Mouse (Mus musculus) CH12.LX (cell line): Measurements from ENCODE around the gene Hmgn3. TPM values are rescaled to one million over a fixed set of nuclear protein-coding genes. Genes with fewer than 3 reads are reported as not detected.

Experiments
- DNase-seq: peaks from one replicate; pipeline ENCODE4 v3.0.0-alpha.2; 2013; ENCODE audit errors: extremely low read depth
- H3K27ac ChIP-seq: 2 replicates; pipeline ENCODE4 v1.5.1; 2012; ENCODE audit warnings: low read depth, mild to moderate bottlenecking, control low read depth, moderate library complexity; ENCODE audit not compliant: insufficient read depth
- H3K27me3 ChIP-seq: replicated peaks from 2 replicates; pipeline ENCODE3; 2012; ENCODE audit warnings: inconsistent platforms
- H3K36me3 ChIP-seq, 2 experiments: replicated peaks in 1 of 2; 2 replicates each; pipeline versions ENCODE3 to v1.6.1; 2012; ENCODE audit warnings: inconsistent platforms in 1 of 2, low read length in 1 of 2, mild to moderate bottlenecking in 1 of 2, mixed read lengths in 1 of 2, moderate library complexity in 1 of 2; ENCODE audit not compliant: control insufficient read depth in 1 of 2, insufficient read depth in 1 of 2
- H3K4me1 ChIP-seq, 2 experiments: 2 replicates each; pipeline ENCODE4 v1.6.1; 2012; ENCODE audit warnings: inconsistent platforms in 1 of 2, moderate library complexity in 1 of 2; ENCODE audit not compliant: insufficient read depth in 2 of 2, control insufficient read depth in 1 of 2
- H3K4me2 ChIP-seq: 2 replicates; pipeline ENCODE4 v1.6.1; 2012; ENCODE audit warnings: low read depth, mild to moderate bottlenecking, control low read depth; ENCODE audit not compliant: poor library complexity, insufficient read depth, severe bottlenecking
- H3K4me3 ChIP-seq, 3 experiments: fragments of 150-350 bp in 1 of 3; sonication (generic) in 1 of 3; replicated peaks in 1 of 3; 2 replicates each; pipeline versions ENCODE3 to v1.5.1; 2011 to 2012; ENCODE audit warnings: low read depth in 2 of 3, low read length in 2 of 3, mild to moderate bottlenecking in 2 of 3, moderate library complexity in 2 of 3, control low read depth in 1 of 3, improper control_type of control experiment in 1 of 3, inconsistent platforms in 1 of 3, mixed read lengths in 1 of 3; ENCODE audit not compliant: poor library complexity in 1 of 3
- H3K79me2 ChIP-seq: replicated peaks from 2 replicates; pipeline ENCODE4 v1.6.1; 2012; ENCODE audit warnings: mild to moderate bottlenecking, moderate library complexity; ENCODE audit not compliant: control insufficient read depth, poor library complexity, insufficient read depth, severe bottlenecking; ENCODE audit errors: extremely low read depth
- H3K9ac ChIP-seq: 2 replicates; pipeline ENCODE4 v1.6.1; 2012; ENCODE audit warnings: low read depth, mild to moderate bottlenecking, control low read depth, moderate library complexity; ENCODE audit not compliant: insufficient read depth
- H3K9me3 ChIP-seq: replicated peaks from 2 replicates; pipeline ENCODE3; 2012; ENCODE audit warnings: low read length, inconsistent platforms, mixed read lengths
- BHLHE40 ChIP-seq: IDR thresholded peaks from 2 replicates; pipeline ENCODE4 v1.6.1; 2011; ENCODE audit warnings: mild to moderate bottlenecking, low read depth, low read length, improper control_type of control experiment
- CHD2 ChIP-seq: IDR thresholded peaks from 2 replicates; pipeline ENCODE4 v1.6.1; 2011; ENCODE audit warnings: low read length, improper control_type of control experiment
- CTCF ChIP-seq, 2 experiments: IDR thresholded peaks in 1 of 2; conservative IDR thresholded peaks in 1 of 2; 2 replicates each; pipeline ENCODE4 v1.5.1; 2011 to 2012; ENCODE audit warnings: low read depth in 2 of 2, low read length in 2 of 2, improper control_type of control experiment in 1 of 2, inconsistent platforms in 1 of 2, mild to moderate bottlenecking in 1 of 2, moderate library complexity in 1 of 2
- ELF1 ChIP-seq: IDR thresholded peaks from 2 replicates; pipeline ENCODE4 v1.6.1; 2014; ENCODE audit warnings: low read depth, mild to moderate bottlenecking, inconsistent platforms, low read length, improper control_type of control experiment
- EP300 ChIP-seq: IDR thresholded peaks from 2 replicates; pipeline ENCODE4 v1.6.1; 2011; ENCODE audit warnings: low read length, improper control_type of control experiment
- GABPA ChIP-seq: IDR thresholded peaks from 2 replicates; pipeline ENCODE4 v1.6.1; 2012; ENCODE audit warnings: low read depth, low read length, improper control_type of control experiment, inconsistent platforms; ENCODE audit not compliant: insufficient replicate concordance
- IRF4 ChIP-seq: IDR thresholded peaks from 2 replicates; pipeline ENCODE4 v1.6.1; 2014; ENCODE audit warnings: low read depth, mild to moderate bottlenecking, inconsistent platforms, low read length, improper control_type of control experiment
- KAT2A ChIP-seq: IDR thresholded peaks from 2 replicates; pipeline ENCODE4 v1.6.1; 2012; ENCODE audit warnings: low read length, improper control_type of control experiment, inconsistent platforms; ENCODE audit not compliant: insufficient replicate concordance
- MAX ChIP-seq: IDR thresholded peaks from 2 replicates; pipeline ENCODE4 v1.6.1; 2011; ENCODE audit warnings: low read length, improper control_type of control experiment
- MEF2A ChIP-seq: IDR thresholded peaks from 2 replicates; pipeline ENCODE4 v1.6.1; 2014; ENCODE audit warnings: low read depth, mild to moderate bottlenecking, inconsistent platforms, low read length, improper control_type of control experiment, borderline replicate concordance
- MXI1 ChIP-seq: IDR thresholded peaks from 2 replicates; pipeline ENCODE4 v1.6.1; 2011; ENCODE audit warnings: mild to moderate bottlenecking, low read depth, low read length, improper control_type of control experiment
- PAX5 ChIP-seq: IDR thresholded peaks from 2 replicates; pipeline ENCODE4 v1.6.1; 2012; ENCODE audit warnings: low read length, inconsistent platforms, mixed read lengths
- POLR2AphosphoS2 ChIP-seq: IDR thresholded peaks from 2 replicates; pipeline ENCODE4 v1.6.1; 2011; ENCODE audit warnings: low read depth, low read length, improper control_type of control experiment
- RAD21 ChIP-seq: IDR thresholded peaks from 2 replicates; pipeline ENCODE4 v1.6.1; 2011; ENCODE audit warnings: low read depth, mild to moderate bottlenecking, low read length, improper control_type of control experiment, moderate library complexity
- SIN3A ChIP-seq: IDR thresholded peaks from 2 replicates; pipeline ENCODE4 v1.6.1; 2012; ENCODE audit warnings: low read length, improper control_type of control experiment, inconsistent platforms
- SMC3 ChIP-seq: IDR thresholded peaks from 2 replicates; pipeline ENCODE4 v1.6.1; 2011; ENCODE audit warnings: low read depth, low read length, improper control_type of control experiment
- TBP ChIP-seq: conservative IDR thresholded peaks from 2 replicates; pipeline ENCODE4 v1.6.1; 2011; ENCODE audit warnings: low read depth, low read length, improper control_type of control experiment
- USF1 ChIP-seq: IDR thresholded peaks from 2 replicates; pipeline ENCODE4 v1.6.1; 2014; ENCODE audit warnings: low read depth, mild to moderate bottlenecking, inconsistent platforms, low read length, improper control_type of control experiment
- USF2 ChIP-seq: conservative IDR thresholded peaks from 2 replicates; pipeline ENCODE4 v1.6.1; 2011; ENCODE audit warnings: low read depth, low read length, improper control_type of control experiment
- ZC3H11A ChIP-seq: IDR thresholded peaks from 2 replicates; pipeline ENCODE4 v1.6.1; 2012; ENCODE audit warnings: low read depth, mild to moderate bottlenecking, inconsistent platforms, low read length, improper control_type of control experiment
- ZMIZ1 ChIP-seq: IDR thresholded peaks from 2 replicates; pipeline ENCODE4 v1.6.1; 2012; ENCODE audit warnings: low read depth, mild to moderate bottlenecking, inconsistent platforms, low read length, improper control_type of control experiment
- ZNF384 ChIP-seq: IDR thresholded peaks from 2 replicates; pipeline ENCODE4 v1.6.1; 2012; ENCODE audit warnings: low read depth, low read length, improper control_type of control experiment, inconsistent platforms
- dilution Hi-C: fragments of 300-500 bp; cut with MboI; formaldehyde crosslinking; loops from 2 replicates; pipeline ENCODE4 v1.14.3; 2020; ENCODE audit warnings: low sequenced_read_pairs; ENCODE audit not compliant: extremely low pct_unique_long_range_greater_than_20kb, extremely low pct_ligation_motif_present
- in situ Hi-C: fragments of 300-500 bp; cut with MboI; formaldehyde crosslinking; loops from 3 replicates; pipeline ENCODE4 v1.14.3; 2019; ENCODE audit warnings: low sequenced_read_pairs, low pct_ligation_motif_present, low pct_unique_long_range_greater_than_20kb, mixed read lengths
- polyA plus RNA-seq: library from polyadenylated mRNA; unstranded; fragments of >175 nt; gene quantifications from 2 replicates; pipeline ENCODE4 v1.2.1, GENCODE M21; 2012; ENCODE audit warnings: low read depth; ENCODE audit not compliant: insufficient read length
- total RNA-seq, 2 experiments: library from RNA; depleted of rRNA; stranded (reverse); fragments of 300-350 nt in 1 of 2; fragments of >200 nt in 1 of 2; gene quantifications; 2 replicates each; pipeline ENCODE4 v1.2.3; 2012 to 2014

Gene Hmgn3
- total and polyA plus RNA-seq, 3 experiments = 50.8 to 167 (median 121) TPM

- no peak for TF ChIP-seq KAT2A
- no peak for TF ChIP-seq ZNF384
- no peak for TF ChIP-seq TBP
- no peak for TF ChIP-seq SIN3A
- TF ChIP-seq POLR2AphosphoS2 = no peak
- no peak for TF ChIP-seq ZC3H11A
- no peak for TF ChIP-seq CHD2
- no peak for TF ChIP-seq USF2
- no peak for TF ChIP-seq GABPA
- TF ChIP-seq ZMIZ1 = no peak
- TF ChIP-seq CTCF (conservative IDR thresholded peaks at IDR 0.05 in 1 of 2, IDR thresholded peaks at IDR 0.05 in 1 of 2; ENCODE audit: low read depth in 2 of 2, low read length in 2 of 2) = no peak
- TF ChIP-seq BHLHE40 = no peak
- no peak for TF ChIP-seq USF1
- TF ChIP-seq EP300 = no peak
- TF ChIP-seq MEF2A = no peak
- TF ChIP-seq MAX = no peak
These were observed 62.6 kb downstream of the Hmgn3 start for GRCm38 (mm10) chr9:83083790-83084469.

GRCm38 (mm10) chr9:83083091-83083490, 63.4 kb downstream of the Hmgn3 start:
- in situ Hi-C loops (no loop called here), dilution Hi-C loops (no loop called here)
- Histone ChIP-seq H3K4me3 (no peak overlapping the region), H3K9ac (no peak overlapping the region), H3K4me2 (no peak overlapping the region), H3K79me2 (no peaks in the 10 kb centered on the region), H3K27me3 (no peaks in the 10 kb centered on the region), H3K36me3 (no peaks in the 10 kb centered on the region), H3K4me1 (no peaks in the 10 kb centered on the region), H3K27ac (no peak overlapping the region), H3K9me3 (no peaks in the 10 kb centered on the region)
- DNase-seq = no peak
- no peak for TF ChIP-seq KAT2A
- TF ChIP-seq RAD21 = no peak
- no peak for TF ChIP-seq ELF1
- TF ChIP-seq SMC3 = no peak
- TF ChIP-seq CHD2 = no peak
- no peak for TF ChIP-seq MXI1
- TF ChIP-seq IRF4 = no peak
- no peak for TF ChIP-seq PAX5

More at GRCm38 (mm10) chr9:83083790-83084469, 62.6 kb downstream of the Hmgn3 start:
- Histone ChIP-seq H3K27ac (no peak overlapping the region), H3K79me2 (no peaks in the 10 kb centered on the region), H3K4me3 (no peak overlapping the region), H3K9me3 (no peaks in the 10 kb centered on the region), H3K36me3 (no peaks in the 10 kb centered on the region), H3K27me3 (no peaks in the 10 kb centered on the region), H3K9ac (no peak overlapping the region), H3K4me2 (no peak overlapping the region), H3K4me1 (0 out of 4 replicates have a peak, but pooled peaks cover 0 to 3% of the 10 kb centered on the region in 2 experiments)
- dilution Hi-C loops (no loop called here), in situ Hi-C loops (no loop called here)
- DNase-seq = no peak
